Mouse (Mus musculus) megakaryocyte, embryonic 14.5 days (primary cell): ENCODE data around the gene Zpbp2. TPM values are rescaled to one million over a fixed set of nuclear protein-coding genes. Genes with fewer than 3 reads are reported as not detected.
"Not testable (repeated sequence)": the region's sequence is repeated elsewhere in the genome, so short reads cannot be mapped to it uniquely, and the experiment has no call there.

Experiments
- H3K27me3 ChIP-seq: replicated peaks from 2 replicates; pipeline ENCODE3; 2012; ENCODE audit warnings: inconsistent platforms
- H3K36me3 ChIP-seq: replicated peaks from 2 replicates; pipeline ENCODE3; 2012; ENCODE audit warnings: low read length, inconsistent platforms, mixed read lengths
- H3K4me1 ChIP-seq: 2 replicates; pipeline ENCODE4 v1.6.1; 2012; ENCODE audit warnings: inconsistent platforms
- H3K4me3 ChIP-seq: replicated peaks from 2 replicates; pipeline ENCODE3; 2012; ENCODE audit warnings: moderate library complexity, mild to moderate bottlenecking, inconsistent platforms
- H3K9me3 ChIP-seq: 2 replicates; pipeline ENCODE4 v1.6.1; 2012; ENCODE audit warnings: inconsistent platforms
- FLI1 ChIP-seq: IDR thresholded peaks from 2 replicates; pipeline ENCODE4 v1.6.1; 2012; ENCODE audit warnings: low read length, inconsistent platforms, mixed read lengths
- GATA1 ChIP-seq: IDR thresholded peaks from 3 replicates; pipeline ENCODE4 v1.6.1; 2012; ENCODE audit warnings: mixed read lengths, low read length, inconsistent platforms, borderline replicate concordance
- polyA plus RNA-seq: library from polyadenylated mRNA; stranded (reverse); fragments of >175 nt; gene quantifications from 2 replicates; pipeline ENCODE4 v1.2.3, GENCODE M21; 2012; ENCODE audit warnings: low replicate concordance; ENCODE audit not compliant: insufficient read depth

Zpbp2 gene
- polyA plus RNA-seq, 1 experiment, result 0.08 TPM

DNA sequence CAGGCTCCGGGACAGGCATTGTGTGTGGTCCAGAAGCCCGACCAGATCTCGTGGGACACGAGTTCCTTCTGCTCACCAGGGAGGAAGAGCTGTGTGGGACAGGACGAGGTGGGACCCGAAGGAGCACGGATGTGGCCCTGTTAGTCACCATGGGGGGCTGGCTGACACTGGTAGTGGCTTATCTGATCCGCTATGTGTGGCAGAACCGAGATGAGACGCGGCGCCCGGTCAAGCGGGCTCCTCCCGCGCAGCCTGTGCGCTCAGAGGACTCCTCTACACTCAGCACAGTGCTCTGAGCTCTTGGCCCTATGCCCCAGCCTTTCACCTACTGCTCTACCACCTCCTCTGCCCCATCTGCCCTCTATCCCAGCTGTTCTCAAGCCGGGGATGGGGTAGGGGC lies 48.4 kb downstream of the Zpbp2 start:
- peaks cover 56% of the 10 kb centered on the region for H3K27me3 ChIP-seq

DNA sequence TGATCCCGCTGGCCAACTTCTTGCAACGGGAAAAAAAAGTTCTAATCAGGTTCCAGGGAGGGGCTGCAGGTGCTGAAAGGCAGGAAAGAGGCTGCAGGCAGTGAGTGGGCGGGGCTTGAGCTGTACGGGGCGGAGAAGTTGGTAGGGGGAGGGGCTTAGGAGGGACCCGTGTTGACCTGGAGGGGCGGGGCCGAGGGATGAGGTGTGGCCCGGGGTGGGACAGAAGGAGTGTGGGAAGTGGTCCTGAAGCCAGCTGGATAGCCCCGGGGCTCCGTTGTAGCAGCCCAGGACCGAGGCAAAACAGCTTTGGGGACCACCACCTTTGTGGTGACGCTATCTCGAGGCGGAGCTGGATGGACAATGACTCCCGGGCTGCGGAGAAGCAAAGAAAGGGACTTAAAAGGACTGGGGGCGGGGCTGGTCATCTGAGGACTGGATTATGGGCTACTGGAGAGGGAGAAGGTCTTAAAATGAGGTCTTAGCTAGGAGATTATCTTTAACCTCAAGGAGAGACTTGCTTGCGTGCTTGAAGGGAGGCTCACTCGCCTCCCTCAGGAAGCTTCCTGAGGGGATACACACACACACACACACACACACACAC lies 51.3 kb downstream of the Zpbp2 start:
- Histone ChIP-seq H3K4me1 (peaks cover 34% of the 10 kb centered on the region), H3K4me3 (peak overlapping the region; percentile 84), H3K9me3 (no peaks in the 10 kb centered on the region), H3K36me3 (no peaks in the 10 kb centered on the region), H3K27me3 (peaks cover 57% of the 10 kb centered on the region)
- TF ChIP-seq FLI1, result no peak
- TF ChIP-seq GATA1, result no peak

More for the DNA sequence above, 48.4 kb downstream of the Zpbp2 start:
- H3K4me1 ChIP-seq, result peaks cover 47% of the 10 kb centered on the region
- no peaks in the 10 kb centered on the region for H3K36me3 ChIP-seq
- H3K4me3 ChIP-seq, result peak overlapping the region; percentile 16
- TF ChIP-seq GATA1 (no peak), FLI1 (no peak)
- H3K9me3 ChIP-seq, result no peaks in the 10 kb centered on the region

- TF ChIP-seq FLI1 (no peak), GATA1 (no peak)
- Histone ChIP-seq H3K4me3 (no peak overlapping the region), H3K36me3 (no peaks in the 10 kb centered on the region), H3K9me3 (no peaks in the 10 kb centered on the region), H3K27me3 (peaks cover 47% of the 10 kb centered on the region), H3K4me1 (peaks cover 30% of the 10 kb centered on the region)
Measured at GRCm38 (mm10) chr11:98603953-98604352, 53.1 kb downstream of the Zpbp2 start.

GRCm38 (mm10) chr11:98604911-98605310 lies 54.0 kb downstream of the Zpbp2 start:
- not testable (repeated sequence) for H3K36me3 ChIP-seq, H3K4me3 ChIP-seq, H3K9me3 ChIP-seq
- Histone ChIP-seq H3K4me1 (peaks cover 23% of the 10 kb centered on the region), H3K27me3 (peaks cover 46% of the 10 kb centered on the region)

DNA sequence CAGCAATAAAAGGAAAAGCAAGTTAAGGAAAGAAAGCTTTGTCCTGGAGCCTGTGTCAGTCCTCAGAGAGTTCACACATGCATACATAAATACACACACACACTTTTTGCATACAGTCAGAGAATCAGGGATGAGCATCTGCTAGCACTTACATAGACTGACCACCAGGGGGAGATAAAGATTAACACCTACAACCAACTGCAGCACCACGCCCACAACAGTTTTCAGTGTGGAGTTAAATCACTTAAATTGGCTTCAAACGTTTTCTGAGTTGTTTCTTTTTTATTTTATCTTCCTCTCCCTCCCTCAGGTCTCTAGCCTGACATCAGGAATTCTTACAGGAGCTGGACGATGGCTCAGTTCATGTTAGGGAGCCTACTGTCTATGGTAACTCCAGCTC lies 55.9 kb downstream of the Zpbp2 start:
- no peaks in the 10 kb centered on the region for H3K36me3 ChIP-seq
- no peaks in the 10 kb centered on the region for H3K9me3 ChIP-seq
- H3K27me3 ChIP-seq, result peaks cover 34% of the 10 kb centered on the region
- peaks cover 13% of the 10 kb centered on the region for H3K4me1 ChIP-seq
- no peak for TF ChIP-seq GATA1
- TF ChIP-seq FLI1, result no peak
- H3K4me3 ChIP-seq, result no peak overlapping the region

Other genes starting within 250 kb of the Zpbp2 start
- gene Neurod2, start 221.4 kb upstream of the Zpbp2 start, polyA plus RNA-seq, result not detected in 2 replicates
- 0.34 TPM in 1 of 2 replicates, not detected in the other for gene Ppp1r1b, start 202.7 kb upstream of the Zpbp2 start, polyA plus RNA-seq
- gene Stard3, start 192.7 kb upstream of the Zpbp2 start, polyA plus RNA-seq, result 23.5 and 70.4 TPM in 2 replicates
- gene Tcap, start 167.3 kb upstream of the Zpbp2 start, polyA plus RNA-seq, result 0.82 TPM in 1 of 2 replicates, not detected in the other
- not detected in 2 replicates for gene Pnmt, start 164.6 kb upstream of the Zpbp2 start, polyA plus RNA-seq
- 8.5 and 10.4 TPM in 2 replicates for gene Pgap3, start 150.6 kb upstream of the Zpbp2 start, polyA plus RNA-seq
- gene Erbb2, start 138.6 kb upstream of the Zpbp2 start, polyA plus RNA-seq, result 0.04 TPM in 1 of 2 replicates, not detected in the other
- 9.6 and 89.1 TPM in 2 replicates for gene Mien1, start 112.1 kb upstream of the Zpbp2 start, polyA plus RNA-seq
- gene Grb7, start 104.7 kb upstream of the Zpbp2 start, polyA plus RNA-seq, result not detected in 2 replicates
- 0.47 TPM in 1 of 2 replicates, not detected in the other for gene Ikzf3, start 5.1 kb upstream of the Zpbp2 start, polyA plus RNA-seq
- 106 and 188 TPM in 2 replicates for gene Ormdl3, start 36.3 kb downstream of the Zpbp2 start, polyA plus RNA-seq
- gene Lrrc3c, start 47.2 kb downstream of the Zpbp2 start, polyA plus RNA-seq, result not detected in 2 replicates
- not detected in 2 replicates for gene Gm12355, start 74.6 kb downstream of the Zpbp2 start, polyA plus RNA-seq
- not detected in 2 replicates for gene Gsdma3, start 75.3 kb downstream of the Zpbp2 start, polyA plus RNA-seq
- not detected in 2 replicates for gene Gsdma2, start 95.7 kb downstream of the Zpbp2 start, polyA plus RNA-seq
- 2.2 and 3.4 TPM in 2 replicates for gene Gsdma, start 113.3 kb downstream of the Zpbp2 start, polyA plus RNA-seq
- gene Psmd3, start 131.5 kb downstream of the Zpbp2 start, polyA plus RNA-seq, result 128 and 167 TPM in 2 replicates
- not detected in 2 replicates for gene Csf3, start 150.2 kb downstream of the Zpbp2 start, polyA plus RNA-seq
- gene Med24, start 178.3 kb downstream of the Zpbp2 start, polyA plus RNA-seq, result 40.2 and 55.7 TPM in 2 replicates
- 37.6 and 38.9 TPM in 2 replicates for gene Thra, start 189.5 kb downstream of the Zpbp2 start, polyA plus RNA-seq
- 5.6 and 22.1 TPM in 2 replicates for gene Nr1d1, start 224.2 kb downstream of the Zpbp2 start, polyA plus RNA-seq
- 30.0 and 46.8 TPM in 2 replicates for gene Msl1, start 244.4 kb downstream of the Zpbp2 start, polyA plus RNA-seq